ENCODE assay signal across 8 mouse cellular contexts in genomic region chr10:79852827-79853226, GRCm38 (mm10). TPM values are rescaled to one million over a fixed set of nuclear protein-coding genes. Genes with fewer than 3 reads are reported as not detected.
DNase-seq lines count a peak whose midpoint lies in the region; ATAC-seq and TF ChIP-seq lines count a peak whose summit lies in the region.

No protein-coding gene starts in this region.

- H3K4me2 ChIP-seq in heart, embryonic 12.5 days = peak overlapping the region; percentile 99
- H3K4me2 ChIP-seq in forebrain, postnatal 0 days (ENCODE audit: low read depth) = peak overlapping the region; percentile 56
- H3K4me2 ChIP-seq in liver, embryonic 16.5 days (ENCODE audit: low read depth, low read length) = peak overlapping the region; percentile 99

- H3K4me3 ChIP-seq in heart, embryonic 12.5 days = peak overlapping the region; percentile 92
- peak overlapping the region; percentile 76 for H3K4me3 ChIP-seq in ES-Bruce4 (ENCODE audit: low read depth, low read length)
- peak overlapping the region; percentile 34 for H3K4me3 ChIP-seq in forebrain, postnatal 0 days (ENCODE audit: low read depth, low read length)
- peak overlapping the region; percentile 98 for H3K4me3 ChIP-seq in liver, embryonic 16.5 days (ENCODE audit: low read depth, low read length)

- 29% methylated on average over 8 of the region's 8 CpGs for WGBS in heart, embryonic 12.5 days
- WGBS in forebrain, postnatal 0 days = 15% methylated on average over 8 of the region's 8 CpGs
- WGBS in liver, embryonic 16.5 days (ENCODE audit: insufficient replicate concordance) = 23% methylated on average over 8 of the region's 8 CpGs

- ATAC-seq in heart, embryonic 12.5 days (ENCODE audit: insufficient number of reproducible peaks, low FRiP score) = no peak
- ATAC-seq in forebrain, postnatal 0 days = no peak
- no peak for ATAC-seq in liver, embryonic 16.5 days (ENCODE audit: low read depth)

- H3K4me1 ChIP-seq in heart, embryonic 12.5 days (replicated peaks) = peaks cover 51% of the 10 kb centered on the region
- peaks cover 12% of the 10 kb centered on the region for H3K4me1 ChIP-seq in ES-Bruce4 (ENCODE audit: control insufficient read depth, insufficient read depth, low read length)
- H3K4me1 ChIP-seq in forebrain, postnatal 0 days (ENCODE audit: insufficient read depth) = peaks cover 33% of the 10 kb centered on the region
- peaks cover 49% of the 10 kb centered on the region for H3K4me1 ChIP-seq in liver, embryonic 16.5 days (ENCODE audit: control insufficient read depth, low read depth, low read length)

- H3K9ac ChIP-seq in heart, embryonic 12.5 days = peak overlapping the region; percentile 99
- peak overlapping the region; percentile 70 for H3K9ac ChIP-seq in ES-Bruce4 (ENCODE audit: low read depth, poor library complexity, severe bottlenecking)
- peak overlapping the region; percentile 69 for H3K9ac ChIP-seq in forebrain, postnatal 0 days
- H3K9ac ChIP-seq in liver, embryonic 16.5 days (ENCODE audit: low read depth, low read length) = peak overlapping the region; percentile 73

- no peak for DNase-seq in heart, adult 9 months (ENCODE audit: low spot score in 2 of 2)
- DNase-seq in forebrain, postnatal 0 days = no peak
- DNase-seq in MN1 (ENCODE audit: low spot score) = no peak
- no peak for DNase-seq in adrenal gland, postnatal 25 days
- DNase-seq in ovary, postnatal 36 days (ENCODE audit: low spot score) = no peak

- peaks cover 14% of the 10 kb centered on the region for H3K36me3 ChIP-seq in heart, embryonic 12.5 days
- H3K36me3 ChIP-seq in ES-Bruce4 (ENCODE audit: control insufficient read depth, insufficient read depth, low read length, poor library complexity, severe bottlenecking) = peaks cover 14% of the 10 kb centered on the region
- peaks cover 5% of the 10 kb centered on the region; the same call in 1 of the 2 replicates for H3K36me3 ChIP-seq in forebrain, postnatal 0 days (ENCODE audit: insufficient read depth)
- H3K36me3 ChIP-seq in liver, embryonic 16.5 days (ENCODE audit: control insufficient read depth, insufficient read depth) = peaks cover 10% of the 10 kb centered on the region

- peak overlapping the region; percentile 100 for H3K27ac ChIP-seq in heart, embryonic 12.5 days (ENCODE audit: poor library complexity, severe bottlenecking)
- peak overlapping the region; percentile 90 for H3K27ac ChIP-seq in ES-Bruce4 (ENCODE audit: insufficient read depth, low read length)
- peak overlapping the region; percentile 98 for H3K27ac ChIP-seq in forebrain, postnatal 0 days (ENCODE audit: low read depth, low read length)
- peak overlapping the region; percentile 98 for H3K27ac ChIP-seq in liver, embryonic 16.5 days (ENCODE audit: low read length)

- no peak for TF ChIP-seq POLR2A in ES-Bruce4 (IDR thresholded peaks at IDR 0.05; ENCODE audit: insufficient read depth, low read length)

- H3K27me3 ChIP-seq in heart, embryonic 12.5 days (replicated peaks) = no peaks in the 10 kb centered on the region
- no peaks in the 10 kb centered on the region for H3K27me3 ChIP-seq in ES-Bruce4 (ENCODE audit: control insufficient read depth, insufficient read depth, low read length, poor library complexity, severe bottlenecking)
- H3K27me3 ChIP-seq in forebrain, postnatal 0 days (ENCODE audit: insufficient read depth, low read length) = no peaks in the 10 kb centered on the region
- no peaks in the 10 kb centered on the region for H3K27me3 ChIP-seq in liver, embryonic 16.5 days (ENCODE audit: control insufficient read depth, insufficient read depth, low read depth, low read length)

- no peaks in the 10 kb centered on the region for H3K9me3 ChIP-seq in heart, embryonic 12.5 days (replicated peaks)
- H3K9me3 ChIP-seq in ES-Bruce4 (replicated peaks; ENCODE audit: control insufficient read depth, insufficient read depth, low read length, poor library complexity, severe bottlenecking) = no peaks in the 10 kb centered on the region
- H3K9me3 ChIP-seq in forebrain, postnatal 0 days (ENCODE audit: low read length) = no peaks in the 10 kb centered on the region
- no peaks in the 10 kb centered on the region for H3K9me3 ChIP-seq in liver, embryonic 16.5 days (replicated peaks; ENCODE audit: control insufficient read depth, low read length)

- TF ChIP-seq EP300 in ES-Bruce4 (IDR thresholded peaks at IDR 0.05; ENCODE audit: insufficient read depth, low read depth, low read length) = no peak

- TF ChIP-seq CTCF in ES-Bruce4 (IDR thresholded peaks at IDR 0.05; ENCODE audit: low read depth, low read length) = no peak
- TF ChIP-seq CTCF in forebrain, postnatal 0 days (IDR thresholded peaks at IDR 0.05; ENCODE audit: low read depth) = no peak

RNA-seq across cellular contexts. Expression of gene Ptbp1, which starts 1.4 kb away (rescaled TPM):
- 139 and 142 TPM in 2 replicates for polyA plus RNA-seq in heart, embryonic 12.5 days (2016; fragmentation: Nextera tagmentation; extraction: Ambion mirVana)
- 628 and 695 TPM in 2 replicates for polyA plus RNA-seq in ES-Bruce4 (2011; ENCODE audit: insufficient read depth, insufficient read length, low read depth, missing spikeins)
- total RNA-seq in forebrain, postnatal 0 days (2014; rRNA removed) = 92.9 and 97.3 TPM in 2 replicates
- polyA plus RNA-seq in forebrain, postnatal 0 days (2015; fragmentation: Nextera tagmentation; extraction: Ambion mirVana) = 53.7 and 55.7 TPM in 2 replicates
- polyA plus RNA-seq in liver, embryonic 16.5 days (2015; fragmentation: Nextera tagmentation; extraction: Ambion mirVana) = 112 and 124 TPM in 2 replicates
- total RNA-seq in adrenal gland, postnatal 25 days (2021) = 224 and 249 TPM in 2 replicates

RNA-seq across cellular contexts. Expression of gene Prtn3, which starts 21.4 kb away (rescaled TPM):
- polyA plus RNA-seq in heart, embryonic 12.5 days (2016; fragmentation: Nextera tagmentation; extraction: Ambion mirVana) = 1.8 and 2.0 TPM in 2 replicates
- 8.7 and 13.1 TPM in 2 replicates for polyA plus RNA-seq in ES-Bruce4 (2011; ENCODE audit: insufficient read depth, insufficient read length, low read depth, missing spikeins)
- 4.9 and 7.8 TPM in 2 replicates for total RNA-seq in forebrain, postnatal 0 days (2014; rRNA removed)
- 14.9 and 15.4 TPM in 2 replicates for polyA plus RNA-seq in forebrain, postnatal 0 days (2015; fragmentation: Nextera tagmentation; extraction: Ambion mirVana)
- polyA plus RNA-seq in liver, embryonic 16.5 days (2015; fragmentation: Nextera tagmentation; extraction: Ambion mirVana) = 96.8 and 106 TPM in 2 replicates
- total RNA-seq in adrenal gland, postnatal 25 days (2021) = not detected in 2 replicates

RNA-seq across cellular contexts. Expression of gene Plppr3, which starts 21.6 kb away (rescaled TPM):
- polyA plus RNA-seq in heart, embryonic 12.5 days (2016; fragmentation: Nextera tagmentation; extraction: Ambion mirVana) = 14.2 and 15.5 TPM in 2 replicates
- 6.4 and 8.3 TPM in 2 replicates for polyA plus RNA-seq in ES-Bruce4 (2011; ENCODE audit: insufficient read depth, insufficient read length, low read depth, missing spikeins)
- total RNA-seq in forebrain, postnatal 0 days (2014; rRNA removed) = 427 and 473 TPM in 2 replicates
- 309 and 328 TPM in 2 replicates for polyA plus RNA-seq in forebrain, postnatal 0 days (2015; fragmentation: Nextera tagmentation; extraction: Ambion mirVana)
- polyA plus RNA-seq in liver, embryonic 16.5 days (2015; fragmentation: Nextera tagmentation; extraction: Ambion mirVana) = 4.8 and 5.1 TPM in 2 replicates
- total RNA-seq in adrenal gland, postnatal 25 days (2021) = 0.49 and 1.2 TPM in 2 replicates

RNA-seq across cellular contexts. Expression of gene Misp, which starts 32.0 kb away (rescaled TPM):
- 0.40 and 0.60 TPM in 2 replicates for polyA plus RNA-seq in heart, embryonic 12.5 days (2016; fragmentation: Nextera tagmentation; extraction: Ambion mirVana)
- 4.0 and 6.4 TPM in 2 replicates for polyA plus RNA-seq in ES-Bruce4 (2011; ENCODE audit: insufficient read depth, insufficient read length, low read depth, missing spikeins)
- total RNA-seq in forebrain, postnatal 0 days (2014; rRNA removed) = 0.24 and 0.77 TPM in 2 replicates
- polyA plus RNA-seq in forebrain, postnatal 0 days (2015; fragmentation: Nextera tagmentation; extraction: Ambion mirVana) = 0.09 and 0.41 TPM in 2 replicates
- 0.43 and 1.4 TPM in 2 replicates for polyA plus RNA-seq in liver, embryonic 16.5 days (2015; fragmentation: Nextera tagmentation; extraction: Ambion mirVana)
- 0.64 and 1.00 TPM in 2 replicates for total RNA-seq in adrenal gland, postnatal 25 days (2021)

RNA-seq across cellular contexts. Expression of gene Elane, which starts 33.2 kb away (rescaled TPM):
- polyA plus RNA-seq in heart, embryonic 12.5 days (2016; fragmentation: Nextera tagmentation; extraction: Ambion mirVana) = 0.47 TPM in 1 of 2 replicates, not detected in the other
- polyA plus RNA-seq in ES-Bruce4 (2011; ENCODE audit: insufficient read depth, insufficient read length, low read depth, missing spikeins) = not detected in 2 replicates
- not detected in 2 replicates for total RNA-seq in forebrain, postnatal 0 days (2014; rRNA removed)
- 0.15 TPM in 1 of 2 replicates, not detected in the other for polyA plus RNA-seq in forebrain, postnatal 0 days (2015; fragmentation: Nextera tagmentation; extraction: Ambion mirVana)
- 204 and 208 TPM in 2 replicates for polyA plus RNA-seq in liver, embryonic 16.5 days (2015; fragmentation: Nextera tagmentation; extraction: Ambion mirVana)
- total RNA-seq in adrenal gland, postnatal 25 days (2021) = not detected in 2 replicates

Comparison
In these comparisons a context has a peak if more than half of its experiments do, and no peak if none do; other contexts are left out.
1. H3K4me3 ChIP-seq: peak in every context shown above with its lines; median percentile 98 in liver, embryonic 16.5 days; 92 in heart, embryonic 12.5 days; 76 in ES-Bruce4; 34 in forebrain, postnatal 0 days.
2. RNA of gene Plppr3, which starts 21.6 kb away (polyA plus RNA-seq): 309 to 328 TPM in forebrain, postnatal 0 days; 14.2 to 15.5 TPM in heart, embryonic 12.5 days, 6.4 to 8.3 TPM in ES-Bruce4 and 4.8 to 5.1 TPM in liver, embryonic 16.5 days; every median in the first group is over 10 times any median in the second.
3. Peak in every context shown above with its lines, with median percentiles within 50 percentile points of each other: H3K27ac ChIP-seq, H3K4me2 ChIP-seq and H3K9ac ChIP-seq.